Mouse (Mus musculus): Measurements from ENCODE around the gene Noc2l.

The Noc2l gene

DNA sequence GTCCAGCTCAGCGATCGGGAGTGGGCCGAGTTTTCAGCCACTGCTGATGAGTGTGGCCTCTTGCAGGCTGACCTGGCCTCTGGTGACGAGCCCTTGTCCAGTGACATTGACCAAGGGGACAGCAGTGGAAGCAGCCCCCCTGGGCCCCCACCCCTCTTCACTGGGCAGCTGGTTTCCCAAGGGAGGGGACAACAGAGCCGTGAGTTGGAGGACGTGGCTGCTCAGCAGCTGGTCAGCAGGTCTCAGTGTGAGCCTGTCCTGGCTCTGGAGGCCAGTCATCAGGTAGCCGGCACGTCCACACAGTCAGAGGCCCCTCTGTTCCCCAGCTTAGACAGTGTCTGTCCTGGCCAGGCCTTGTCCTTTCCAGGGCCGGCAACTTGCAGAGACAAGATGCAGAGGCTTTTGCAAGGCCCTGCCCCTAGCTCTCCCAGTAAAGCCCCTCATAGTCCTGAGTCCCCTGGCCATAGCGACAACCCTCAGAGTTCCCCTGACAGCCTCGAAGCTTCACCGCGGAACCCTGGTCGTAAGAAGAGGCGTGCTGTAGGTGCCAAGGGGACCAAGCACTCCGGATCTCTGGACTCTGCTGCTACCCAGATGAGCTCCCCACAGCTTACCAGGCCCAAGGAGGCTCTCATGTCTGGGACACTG is 18.7 kb upstream of the Noc2l start:
- no peak for DNase-seq

DNA sequence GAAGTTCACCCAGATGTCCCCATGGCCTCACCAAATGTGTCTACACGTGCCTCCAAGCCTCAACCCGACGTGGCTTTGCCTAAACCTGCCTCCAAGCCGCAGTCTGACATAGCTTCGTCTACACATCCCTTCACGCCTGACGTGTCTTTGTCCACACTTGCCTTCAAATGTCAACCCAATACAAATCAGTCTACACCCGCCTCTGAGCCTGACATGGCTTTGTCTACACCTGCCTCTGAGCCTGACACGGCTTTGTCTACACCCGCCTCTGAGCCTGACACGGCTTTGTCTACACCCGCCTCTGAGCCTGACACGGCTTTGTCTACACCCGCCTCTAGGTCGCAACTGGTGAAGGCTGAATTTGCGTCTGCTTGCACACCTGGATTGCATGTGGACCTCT is 18.0 kb upstream of the Noc2l start:
- no peak for DNase-seq

DNA sequence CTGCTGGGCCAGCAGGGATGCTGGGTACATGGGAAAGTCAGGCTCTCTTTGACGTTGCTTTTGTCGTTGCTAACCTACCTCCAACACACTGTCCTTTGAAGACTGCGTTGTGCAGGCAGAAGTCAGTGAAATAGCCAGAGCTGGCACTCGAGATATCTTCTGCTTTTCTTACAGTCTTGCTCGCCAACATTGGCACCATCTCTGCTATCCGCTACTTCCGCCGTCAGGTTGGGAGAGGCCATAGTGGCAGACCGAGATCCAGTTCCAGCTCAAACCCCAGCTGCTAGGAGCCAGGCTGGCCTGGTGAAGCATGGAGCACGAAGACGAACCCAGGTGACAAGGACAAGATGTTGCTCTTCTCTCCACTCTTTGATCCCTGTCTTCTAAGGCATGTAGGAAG is 15.9 kb upstream of the Noc2l start:
- DNase-seq = no peak

DNA sequence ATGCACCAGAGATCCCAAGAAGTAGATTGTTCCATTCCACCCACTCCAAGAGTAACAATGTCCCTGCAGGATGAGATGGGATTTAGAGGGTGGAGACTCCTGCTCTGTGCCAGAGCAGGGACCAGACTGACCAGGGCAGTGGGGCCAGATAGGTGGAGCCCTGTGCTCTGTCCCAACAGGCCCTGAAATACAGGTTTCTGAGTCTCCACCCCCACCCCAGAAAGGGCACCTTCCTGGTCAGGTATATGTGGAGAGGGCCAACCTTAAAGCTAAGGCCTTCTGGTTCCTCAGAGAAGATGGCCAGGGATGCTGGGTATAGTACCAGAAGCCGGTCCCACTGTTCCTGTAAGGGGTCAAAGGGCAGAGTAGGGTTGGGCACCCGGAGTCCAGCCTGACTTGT is 11.5 kb upstream of the Noc2l start:
- no peak for DNase-seq

DNA sequence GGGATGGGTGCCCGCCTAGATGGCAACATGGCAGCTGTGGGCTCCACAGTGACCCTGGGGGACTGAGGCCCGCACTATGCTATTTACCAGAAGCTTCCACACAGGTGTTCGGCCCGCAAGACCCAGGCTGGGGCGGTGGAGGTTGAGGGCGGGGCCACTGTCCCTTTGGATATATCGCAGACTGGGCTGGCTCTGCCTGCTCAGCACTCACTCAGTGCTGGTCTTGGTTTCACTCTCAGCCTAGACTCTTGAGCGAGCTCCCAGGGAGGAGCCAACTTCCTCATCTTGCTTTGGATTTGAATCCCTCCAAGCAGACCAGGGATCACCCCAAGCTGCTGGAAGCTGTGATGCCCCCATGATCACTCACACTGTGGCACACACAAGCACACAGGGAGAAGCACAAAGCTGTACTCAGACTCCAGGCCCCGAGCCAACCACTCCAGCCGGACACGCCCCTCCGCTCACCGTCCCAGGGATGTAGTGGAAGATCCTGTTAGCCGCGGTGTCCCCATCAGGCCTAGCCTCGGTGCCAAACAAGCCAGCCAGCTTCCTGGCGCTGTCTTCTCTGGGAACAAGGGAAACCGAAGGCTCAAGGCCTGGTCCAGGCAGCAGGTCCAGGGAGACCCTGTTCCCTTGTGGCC is 7.9 kb upstream of the Noc2l start:
- no peak for DNase-seq

DNA sequence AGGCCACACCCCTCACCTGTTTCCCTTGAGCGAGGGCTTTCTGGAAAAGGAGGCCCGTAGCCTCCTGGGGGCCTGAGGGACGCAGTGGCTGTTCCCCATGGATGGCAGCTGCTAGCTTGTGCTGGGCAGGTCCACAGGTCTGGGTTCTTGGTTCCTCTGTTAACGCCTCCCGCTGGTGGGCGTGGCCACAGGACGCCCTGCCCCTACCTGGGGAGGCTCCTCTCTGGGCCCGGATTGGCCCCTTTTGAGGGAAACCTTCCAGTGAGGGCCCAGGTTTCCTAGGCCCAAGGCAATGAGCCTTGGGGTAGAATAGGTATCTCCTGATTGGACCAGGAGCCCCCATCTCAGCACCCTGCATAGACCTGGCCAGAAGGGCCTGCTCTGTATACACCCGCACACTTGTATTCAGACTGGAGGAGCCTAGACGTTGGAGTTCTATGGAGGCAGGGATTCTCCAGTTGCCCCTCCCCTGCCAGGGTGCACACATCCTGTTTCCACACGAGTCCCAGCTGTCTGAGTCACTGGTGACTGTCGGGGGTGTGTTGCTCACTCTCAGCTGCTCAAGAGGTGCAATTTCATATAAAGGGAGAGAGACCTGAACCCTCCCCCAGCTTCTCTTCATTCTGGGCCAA is 7.3 kb upstream of the Noc2l start:
- DNase-seq = no peak

DNA sequence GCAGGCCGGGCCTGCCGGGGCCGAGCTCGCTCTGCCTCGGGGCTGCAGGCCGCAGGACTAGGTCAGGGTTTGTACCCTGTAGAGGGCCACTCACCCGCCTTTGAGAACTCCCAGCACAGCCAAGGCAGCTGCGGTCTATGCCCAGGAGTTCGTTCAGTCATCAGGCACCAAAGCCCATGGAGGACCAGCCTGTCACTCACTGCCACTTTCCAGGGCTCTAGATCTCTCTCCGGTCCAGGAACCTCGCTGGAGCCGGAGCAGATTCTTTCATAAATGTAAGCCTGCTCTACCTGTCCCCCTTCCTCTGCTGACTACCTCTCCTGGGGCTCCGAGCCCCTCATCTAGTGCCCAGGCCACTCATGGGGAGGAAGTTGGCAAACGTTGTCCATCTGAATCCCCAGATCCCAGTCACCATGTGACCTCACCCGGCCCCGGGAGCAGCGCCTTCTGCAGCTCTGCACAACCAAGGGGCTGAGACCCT is 1.7 kb upstream of the Noc2l start:
- no peak for DNase-seq

DNA sequence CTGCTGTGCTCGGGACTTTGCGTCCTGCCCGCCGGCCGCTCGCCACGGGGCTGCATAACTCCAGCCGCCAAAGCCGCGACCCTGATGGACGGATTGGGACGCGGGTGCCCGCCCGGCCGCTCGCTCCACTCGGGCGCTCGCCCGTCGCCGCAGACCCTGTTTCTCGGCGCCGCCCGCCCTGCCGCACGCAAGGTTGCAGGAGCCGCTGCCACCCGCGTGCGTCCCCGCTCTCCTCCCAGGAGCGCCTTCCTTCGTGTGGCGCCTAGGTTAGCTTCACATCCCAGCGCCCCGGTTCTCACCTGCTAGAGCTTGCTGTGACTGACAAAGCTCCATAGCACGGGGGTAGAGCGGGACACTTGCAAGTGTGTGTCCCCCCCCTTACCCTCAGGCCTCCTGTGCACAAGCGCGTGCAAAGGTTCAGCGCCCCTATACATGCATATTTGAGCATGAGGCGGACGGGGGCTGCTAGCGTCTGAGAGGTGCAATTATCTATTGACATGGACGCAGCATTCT is 1.1 kb upstream of the Noc2l start, which contains the start of gene Plekhn1:
Gene Plekhn1, minus strand, starts transcription at position 157 of the 513 bp plus-strand sequence.
- DNase-seq = peak; percentile 67

DNA sequence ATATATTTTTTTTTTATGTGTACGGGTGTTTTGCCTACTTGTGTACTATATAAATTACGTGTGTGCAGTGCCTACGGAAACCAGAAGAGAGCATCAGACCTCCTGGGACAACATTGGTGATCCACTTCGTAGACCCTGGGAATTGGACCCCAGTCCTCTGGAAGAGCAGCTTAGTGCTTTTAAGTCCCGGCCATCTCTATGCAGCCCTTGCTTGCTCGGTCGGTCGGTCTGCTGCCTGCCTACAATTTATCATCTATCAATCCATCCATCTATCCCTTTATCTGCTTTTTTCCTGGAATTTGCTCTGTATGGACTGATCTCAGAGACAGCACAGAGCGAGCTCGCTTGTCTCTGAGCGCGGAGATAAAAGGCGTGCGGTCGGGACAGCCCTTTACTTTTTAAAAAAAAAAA is 445 bp upstream of the Noc2l start:
- no peak for DNase-seq

DNA sequence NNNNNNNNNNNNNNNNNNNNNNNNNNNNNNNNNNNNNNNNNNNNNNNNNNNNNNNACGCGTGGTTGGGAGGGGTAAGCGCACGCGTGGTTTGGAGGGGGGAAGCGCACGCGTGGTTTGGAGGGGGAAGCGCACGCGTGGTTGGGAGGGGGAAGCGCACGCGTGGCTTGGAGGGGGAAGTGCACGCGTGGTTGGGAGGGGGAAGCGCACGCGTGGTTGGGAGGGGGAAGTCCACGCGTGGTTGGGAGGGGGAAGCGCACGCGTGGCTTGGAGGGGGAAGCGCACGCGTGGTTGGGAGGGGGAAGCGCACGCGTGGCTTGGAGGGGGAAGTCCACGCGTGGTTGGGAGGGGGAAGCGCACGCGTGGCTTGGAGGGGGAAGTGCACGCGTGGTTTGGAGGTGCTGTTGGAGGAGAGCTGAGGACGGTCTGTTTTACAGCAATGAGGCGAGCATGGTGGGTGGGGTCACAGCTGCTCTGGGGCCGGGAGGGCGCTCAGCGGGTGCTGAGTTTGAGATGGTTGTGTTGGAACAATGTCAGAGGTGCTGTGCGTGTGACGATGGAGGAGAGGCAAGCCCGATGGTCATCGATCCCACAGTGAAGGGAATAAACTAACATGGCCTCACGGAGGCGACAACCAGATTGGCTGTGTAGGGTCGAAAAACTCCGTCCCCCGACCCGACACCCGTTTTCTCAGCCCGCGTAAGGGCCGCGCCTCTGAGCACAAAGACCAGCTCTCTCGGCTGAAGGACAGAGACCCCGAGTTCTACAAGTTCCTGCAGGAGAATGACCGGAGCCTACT is 1.0 kb downstream of the Noc2l start:
- no peak for DNase-seq

DNA sequence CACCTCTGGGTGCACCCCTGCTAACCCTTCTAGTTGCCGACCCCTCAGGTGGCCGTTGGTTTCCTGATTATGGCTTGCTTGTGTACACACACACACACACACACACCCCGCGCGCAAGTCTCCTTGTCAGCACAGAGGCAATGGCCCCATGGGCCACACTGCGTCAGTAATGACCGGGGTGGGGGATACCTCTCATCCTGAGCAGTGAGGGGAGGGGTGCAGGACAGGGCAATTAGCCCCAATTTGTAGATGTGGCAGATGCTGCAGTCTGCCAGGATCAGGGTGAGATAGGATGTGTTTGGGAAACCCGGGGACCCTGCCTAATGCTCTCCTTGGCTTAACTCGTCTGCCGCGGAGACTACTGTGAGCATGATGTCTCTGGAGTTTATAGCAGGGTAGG is 13.8 kb downstream of the Noc2l start:
- no peak for DNase-seq

DNA sequence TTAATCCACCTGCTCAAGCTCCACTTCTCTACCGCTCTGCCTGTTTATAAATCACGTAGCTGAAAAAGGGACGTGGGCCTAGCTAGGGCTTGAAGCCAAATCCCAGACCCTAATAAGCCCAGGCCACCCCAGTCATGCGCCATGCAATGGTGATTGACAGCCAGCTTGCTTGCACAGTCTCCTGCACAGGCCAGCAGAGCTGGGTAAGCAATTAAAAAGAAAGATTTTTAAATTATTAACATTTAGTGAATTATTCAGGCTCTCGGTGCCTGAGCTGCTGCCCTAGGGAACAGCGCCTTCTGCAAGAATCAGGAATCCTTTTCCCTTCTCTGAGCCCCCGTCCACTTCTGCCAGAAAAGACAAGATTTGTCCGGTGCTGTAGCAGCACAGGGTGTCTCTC is 15.3 kb downstream of the Noc2l start:
- no peak for DNase-seq

DNA sequence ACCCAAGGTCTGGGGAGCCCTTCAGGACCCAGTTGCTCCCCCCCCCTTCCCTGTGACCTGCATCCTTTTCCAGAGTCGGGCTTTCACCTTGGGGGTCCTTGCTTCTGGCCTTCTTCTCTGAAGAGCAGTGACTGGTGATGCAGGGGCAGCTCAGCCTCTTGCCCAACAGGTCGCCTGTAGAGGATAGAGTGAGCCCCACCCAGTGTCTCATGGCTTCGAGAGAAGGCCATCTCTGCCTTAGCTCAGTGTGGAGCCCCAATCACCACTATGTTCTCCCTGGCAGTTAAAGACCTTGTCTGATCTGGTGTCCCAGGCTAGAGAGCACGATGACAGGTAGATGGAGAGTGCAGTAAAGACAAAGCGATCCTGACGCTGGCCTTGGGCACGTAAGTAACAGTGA is 16.3 kb downstream of the Noc2l start:
- DNase-seq = no peak

DNA sequence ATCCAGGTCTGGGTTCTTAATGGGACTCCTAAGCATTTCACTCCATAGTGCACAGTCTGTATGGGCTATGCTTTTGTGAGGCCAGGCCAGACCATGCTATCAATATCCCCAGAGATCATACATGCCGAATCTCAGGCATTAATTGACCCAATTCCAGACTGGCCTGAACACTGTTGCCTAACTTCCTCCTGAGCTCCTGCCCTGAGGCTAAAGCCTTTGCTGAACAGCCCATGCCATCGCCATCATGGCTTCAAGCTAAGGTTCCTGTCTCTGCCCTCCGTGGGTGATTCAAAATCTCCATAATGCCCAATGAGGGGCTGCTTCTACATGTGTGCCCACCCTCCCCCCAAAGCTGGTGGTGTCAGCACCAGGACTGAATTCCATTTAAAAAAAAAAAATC is 16.8 kb downstream of the Noc2l start:
- no peak for DNase-seq

DNA sequence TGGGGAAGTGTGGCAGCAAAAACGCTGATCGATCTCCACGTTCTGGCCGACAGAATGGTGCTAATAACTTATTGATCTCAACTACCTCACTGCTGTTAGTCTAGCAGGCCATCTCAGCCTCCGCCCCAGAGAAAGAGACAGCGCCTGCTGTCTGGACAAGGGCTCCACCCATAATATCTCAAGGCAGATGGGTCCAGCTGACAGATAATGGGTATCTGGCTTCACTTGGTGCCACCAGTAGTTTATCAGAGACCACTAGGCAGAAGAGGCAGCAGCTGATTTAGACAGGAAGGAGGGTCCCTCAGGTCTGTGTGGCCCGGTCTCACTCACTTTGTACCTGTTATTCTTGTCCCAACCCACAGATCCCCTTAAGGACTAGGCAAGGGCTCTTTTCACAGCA is 17.2 kb downstream of the Noc2l start:
- no peak for DNase-seq

DNA sequence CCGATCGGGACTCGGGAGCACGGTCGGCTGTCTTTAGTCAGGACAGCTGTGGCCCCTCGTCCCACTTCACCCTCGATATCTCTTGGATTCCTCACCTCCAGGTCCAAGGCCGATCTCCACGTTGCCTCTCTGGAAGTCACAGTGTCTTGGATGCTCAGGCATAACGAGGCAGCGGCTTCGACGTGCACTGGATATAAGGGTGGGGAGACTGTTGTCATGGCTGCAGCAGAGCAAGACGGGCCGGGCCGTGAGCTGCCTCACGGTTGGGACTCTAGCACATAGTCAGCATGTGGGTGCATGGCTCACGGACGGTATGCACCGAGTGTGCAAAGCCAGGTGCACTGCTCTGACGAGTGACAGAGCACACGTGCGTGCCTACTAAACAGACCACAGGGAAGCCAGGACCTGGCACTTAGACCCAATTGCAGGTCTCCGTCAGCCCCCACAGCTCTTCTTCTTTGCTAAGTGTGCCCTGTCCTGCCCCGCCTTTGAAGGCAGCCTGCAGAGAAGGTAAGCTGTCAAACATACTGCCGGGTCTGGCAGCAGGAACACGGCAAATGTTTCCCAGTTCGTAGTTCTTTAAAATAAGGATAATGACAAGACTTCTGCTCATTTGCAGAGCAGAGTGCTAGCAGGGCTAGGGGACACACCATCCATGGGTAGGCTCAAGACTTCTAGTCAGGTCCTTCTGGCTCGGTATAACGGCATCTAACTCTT is 18.7 kb downstream of the Noc2l start:
- DNase-seq = no peak

DNA sequence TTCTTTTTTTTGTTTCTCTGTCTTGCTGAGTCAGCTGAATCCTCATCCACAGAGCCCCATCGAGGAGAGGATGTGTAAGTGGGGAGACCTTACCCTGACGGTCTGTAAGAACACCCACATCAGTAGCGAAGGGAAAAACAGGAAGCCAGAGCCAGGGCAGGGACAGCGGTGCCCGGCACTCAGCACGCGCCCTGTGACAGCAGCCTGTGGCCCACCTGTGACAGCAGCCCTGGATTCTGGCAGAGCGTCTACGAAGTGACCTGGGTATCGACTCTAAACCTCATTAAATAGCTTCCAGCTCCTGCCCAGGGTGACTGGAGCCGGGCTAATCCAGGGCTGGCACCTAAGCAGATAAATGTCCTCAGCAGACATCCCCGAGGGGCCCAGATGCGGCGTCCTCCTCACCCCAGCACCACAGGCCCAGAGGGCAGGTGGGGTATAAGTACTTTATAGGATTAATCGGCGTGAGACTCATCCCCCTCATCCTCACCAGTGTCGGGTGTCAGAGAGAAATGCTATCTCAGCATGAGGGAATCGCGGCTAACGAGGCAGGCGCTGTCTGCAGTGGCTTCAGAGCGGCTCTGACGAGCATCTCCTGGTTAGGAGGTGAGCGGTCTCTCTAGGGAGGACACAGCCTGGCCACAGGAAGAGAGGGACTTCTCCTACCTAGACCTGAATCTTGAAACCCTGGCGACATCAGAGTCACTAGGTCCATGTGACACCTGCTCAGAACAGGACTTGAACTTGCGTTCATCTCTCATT is 19.4 kb downstream of the Noc2l start, which contains the start of gene Samd11:
Gene Samd11, minus strand, starts transcription at position 580 of the 762 bp plus-strand sequence.
- no peak for DNase-seq

Data from layer of hippocampus, adult 9-11 months (tissue).